Mouse (Mus musculus) limb, embryonic 13.5 days (tissue): ENCODE measurements around the gene Grb7. TPM values are rescaled to one million over a fixed set of nuclear protein-coding genes. Genes with fewer than 3 reads are reported as not detected.

Source experiments
- ATAC-seq: fragments of 200-750 bp; cut with Nextera tagmentation; 2 replicates; pipeline ENCODE4 v1.8.0; 2017; ENCODE audit warnings: low read depth, moderate number of reproducible peaks, moderate TSS enrichment; ENCODE audit not compliant: low FRiP score
- H3K27ac ChIP-seq: fragments of 300-500 bp; sonication (generic); 2 replicates; pipeline ENCODE4 v1.5.1; 2015; ENCODE audit warnings: inconsistent platforms, mild to moderate bottlenecking, moderate library complexity
- H3K27me3 ChIP-seq: fragments of 300-500 bp; sonication (generic); 2 replicates; pipeline ENCODE4 v1.6.1; 2015; ENCODE audit warnings: mild to moderate bottlenecking, inconsistent platforms
- H3K36me3 ChIP-seq: fragments of 300-500 bp; sonication (generic); 2 replicates; pipeline ENCODE4 v1.6.1; 2015; ENCODE audit warnings: inconsistent platforms, mild to moderate bottlenecking, moderate library complexity
- H3K4me1 ChIP-seq: fragments of 300-500 bp; sonication (generic); 2 replicates; pipeline ENCODE4 v1.6.1; 2015; ENCODE audit warnings: inconsistent platforms
- H3K4me2 ChIP-seq: fragments of 300-500 bp; sonication (generic); replicated peaks from 2 replicates; pipeline ENCODE4 v1.6.1; 2015; ENCODE audit warnings: inconsistent platforms, mild to moderate bottlenecking, moderate library complexity
- H3K4me3 ChIP-seq: fragments of 300-500 bp; sonication (generic); 2 replicates; pipeline ENCODE4 v1.5.1; 2015; ENCODE audit warnings: moderate library complexity, mild to moderate bottlenecking, inconsistent platforms
- H3K9ac ChIP-seq: fragments of 300-500 bp; sonication (generic); 2 replicates; pipeline ENCODE4 v1.6.1; 2015; ENCODE audit warnings: mild to moderate bottlenecking, inconsistent platforms
- H3K9me3 ChIP-seq: fragments of 300-500 bp; sonication (generic); 2 replicates; pipeline ENCODE4 v1.6.1; 2016; ENCODE audit warnings: inconsistent platforms
- WGBS: fragments of 180-500 bp; shearing (Covaris S2); methylation state at CpG from one replicate; pipeline ENCODE4 v1.1.7; 2015; 5-methylcytosine and 5-hydroxymethylcytosine counted together
- polyA plus RNA-seq: library from polyadenylated mRNA; unstranded; fragments of >200 nt; fragmentation: Nextera tagmentation; extraction: Ambion mirVana; gene quantifications from 2 replicates; pipeline ENCODE4 v1.2.1, GENCODE M21; 2015

Grb7 gene
- polyA plus RNA-seq, 1 experiment from 2014 or later, result 6.7 TPM

- no peak for ATAC-seq
- Histone ChIP-seq H3K27ac (no peak overlapping the region), H3K4me2 (peak overlapping the region; percentile 52), H3K4me3 (peak overlapping the region; percentile 32), H3K36me3 (no peaks in the 10 kb centered on the region), H3K4me1 (peaks cover 16% of the 10 kb centered on the region), H3K27me3 (peaks cover 51% of the 10 kb centered on the region), H3K9ac (peak overlapping the region; percentile 56; the same call in 1 of the 2 replicates), H3K9me3 (no peaks in the 10 kb centered on the region)
- WGBS, result 2% methylated on average over 32 of the region's 33 CpGs
Observed at GRCm38 (mm10) chr11:98446562-98447474, 624 bp downstream of the Grb7 start.

GRCm38 (mm10) chr11:98447475-98447834 lies 1.3 kb downstream of the Grb7 start:
- peaks cover 16% of the 10 kb centered on the region for H3K4me1 ChIP-seq
- WGBS, result 22% methylated on average over 7 of the region's 7 CpGs
- H3K9ac ChIP-seq, result peak overlapping the region; percentile 56; the same call in 1 of the 2 replicates
- ATAC-seq, result no peak
- no peaks in the 10 kb centered on the region for H3K9me3 ChIP-seq
- no peaks in the 10 kb centered on the region for H3K36me3 ChIP-seq
- peaks cover 51% of the 10 kb centered on the region for H3K27me3 ChIP-seq
- peak overlapping the region; percentile 32 for H3K4me3 ChIP-seq
- H3K27ac ChIP-seq, result no peak overlapping the region
- peak overlapping the region; percentile 52 for H3K4me2 ChIP-seq

- Histone ChIP-seq H3K27ac (no peak overlapping the region), H3K4me3 (peak overlapping the region; percentile 32), H3K4me2 (peak overlapping the region; percentile 52), H3K27me3 (peaks cover 51% of the 10 kb centered on the region), H3K9ac (no peak overlapping the region), H3K4me1 (peaks cover 16% of the 10 kb centered on the region), H3K36me3 (no peaks in the 10 kb centered on the region), H3K9me3 (no peaks in the 10 kb centered on the region)
- WGBS, result 47% methylated on average over 11 of the region's 13 CpGs
- no peak for ATAC-seq
Observed at GRCm38 (mm10) chr11:98448191-98448790, 2.1 kb downstream of the Grb7 start.

DNA sequence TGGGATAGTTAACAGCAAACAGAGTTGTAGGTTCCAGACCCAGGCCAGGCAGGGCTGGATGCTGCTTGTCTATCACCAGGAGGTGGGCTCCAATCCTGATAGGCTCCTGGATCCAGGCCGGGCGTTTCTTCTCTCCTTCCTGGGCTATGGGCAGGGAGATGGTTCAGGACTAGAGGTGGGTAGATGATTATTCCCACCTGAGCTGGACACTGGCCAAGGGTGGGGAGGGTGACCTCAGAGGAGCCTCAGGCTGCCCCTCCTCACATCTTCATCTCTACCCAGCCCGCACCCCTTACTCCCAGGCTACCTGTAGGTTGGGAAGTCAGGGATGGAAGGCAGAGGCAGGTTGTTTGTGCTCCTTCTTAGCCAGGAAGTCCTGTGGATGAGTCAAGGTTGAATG lies 3.2 kb downstream of the Grb7 start:
- Histone ChIP-seq H3K9me3 (no peaks in the 10 kb centered on the region), H3K27ac (no peak overlapping the region), H3K4me2 (no peak overlapping the region), H3K4me1 (peaks cover 16% of the 10 kb centered on the region), H3K9ac (peak overlapping the region; percentile 19; the same call in 1 of the 2 replicates), H3K36me3 (no peaks in the 10 kb centered on the region), H3K4me3 (no peak overlapping the region), H3K27me3 (peaks cover 51% of the 10 kb centered on the region)
- WGBS, result 83% methylated on average over 3 of the region's 3 CpGs
- ATAC-seq, result no peak

GRCm38 (mm10) chr11:98449921-98450771 lies 4.0 kb downstream of the Grb7 start:
- no peaks in the 10 kb centered on the region for H3K9me3 ChIP-seq
- peaks cover 16% of the 10 kb centered on the region for H3K4me1 ChIP-seq
- ATAC-seq, result no peak
- no peaks in the 10 kb centered on the region for H3K36me3 ChIP-seq
- H3K4me2 ChIP-seq, result no peak overlapping the region
- no peak overlapping the region for H3K27ac ChIP-seq
- 78% methylated on average over 20 of the region's 20 CpGs for WGBS
- peaks cover 50% of the 10 kb centered on the region for H3K27me3 ChIP-seq
- H3K4me3 ChIP-seq, result no peak overlapping the region
- peak overlapping the region; percentile 19; the same call in 1 of the 2 replicates for H3K9ac ChIP-seq

DNA sequence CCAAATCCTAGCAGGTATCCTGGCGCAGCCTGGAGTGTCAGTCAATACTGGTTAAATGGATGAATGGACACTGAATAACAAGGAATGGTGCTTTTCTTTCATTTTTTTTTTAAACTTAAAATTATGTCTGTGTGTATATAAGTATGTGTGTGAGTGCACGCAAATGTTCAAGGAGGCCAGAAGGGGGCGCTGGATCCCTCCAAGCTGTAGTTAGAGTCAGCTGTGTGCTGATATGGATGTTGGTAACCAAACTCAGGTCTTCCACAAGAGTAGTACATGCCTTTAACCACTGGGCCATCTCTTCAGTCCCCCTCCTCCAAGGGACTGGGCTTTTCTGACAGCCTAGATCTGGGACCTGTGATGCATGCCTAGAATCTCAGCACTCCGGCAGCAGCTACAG lies 9.3 kb downstream of the Grb7 start:
- H3K4me2 ChIP-seq, result no peak overlapping the region
- no peaks in the 10 kb centered on the region for H3K36me3 ChIP-seq
- H3K4me3 ChIP-seq, result no peak overlapping the region
- H3K9ac ChIP-seq, result no peak overlapping the region
- H3K9me3 ChIP-seq, result no peaks in the 10 kb centered on the region
- no peak overlapping the region for H3K27ac ChIP-seq
- H3K27me3 ChIP-seq, result peaks cover 32% of the 10 kb centered on the region
- 89% methylated on average over 4 of the region's 4 CpGs for WGBS
- peaks cover 18% of the 10 kb centered on the region for H3K4me1 ChIP-seq
- ATAC-seq, result no peak

DNA sequence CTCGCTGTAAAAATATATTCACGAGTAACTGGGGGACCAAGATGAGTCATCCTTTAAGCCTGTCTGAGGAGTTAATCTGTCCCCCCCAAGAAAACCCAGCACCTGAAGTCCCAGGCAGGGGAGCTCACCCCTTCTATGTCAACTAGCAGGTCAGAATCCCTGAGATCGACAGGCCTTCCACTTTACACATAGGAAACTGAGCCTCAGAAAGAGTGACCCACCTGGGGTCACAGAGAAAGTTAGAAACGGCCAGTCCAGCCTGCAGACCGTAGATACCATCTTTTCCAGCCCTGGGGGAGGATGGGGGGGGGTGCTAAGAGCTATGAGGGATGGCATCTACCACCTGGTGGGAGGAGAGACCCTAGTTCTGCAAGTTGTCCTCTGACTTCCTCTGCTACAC lies 10.4 kb downstream of the Grb7 start:
- Histone ChIP-seq H3K36me3 (no peaks in the 10 kb centered on the region), H3K27ac (no peak overlapping the region), H3K27me3 (peaks cover 32% of the 10 kb centered on the region), H3K4me2 (no peak overlapping the region; the same call in 1 of the 2 replicates), H3K9me3 (no peaks in the 10 kb centered on the region), H3K9ac (no peak overlapping the region), H3K4me3 (no peak overlapping the region), H3K4me1 (peaks cover 18% of the 10 kb centered on the region)
- no peak for ATAC-seq
- WGBS, result 80% methylated on average over 5 of the region's 5 CpGs

DNA sequence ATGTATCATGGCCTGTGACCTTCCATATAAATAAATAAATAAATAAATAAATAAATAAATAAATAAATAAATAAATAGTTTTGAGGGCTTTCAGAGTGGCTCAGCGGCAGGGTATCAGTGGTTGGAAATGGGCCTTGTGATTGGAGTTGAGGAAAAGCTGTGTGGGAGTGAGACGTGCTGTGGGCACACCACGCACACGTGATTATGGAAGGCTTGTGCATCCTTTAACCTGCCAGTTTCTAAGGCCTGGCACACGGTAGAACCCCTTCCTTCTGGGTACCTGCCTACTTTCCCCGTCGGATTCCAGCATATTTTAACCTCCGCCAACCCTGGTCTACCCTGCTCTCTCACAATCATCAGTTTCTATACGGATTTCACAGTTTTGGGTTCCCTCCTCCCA lies 10.8 kb downstream of the Grb7 start:
- peaks cover 18% of the 10 kb centered on the region for H3K4me1 ChIP-seq
- ATAC-seq, result 0 out of 2 replicates have a peak, but pooled peaks have one; percentile 16
- H3K36me3 ChIP-seq, result no peaks in the 10 kb centered on the region
- WGBS, result 29% methylated on average over 9 of the region's 9 CpGs
- peaks cover 36% of the 10 kb centered on the region for H3K27me3 ChIP-seq
- H3K9me3 ChIP-seq, result no peaks in the 10 kb centered on the region
- peak overlapping the region; percentile 66 for H3K4me3 ChIP-seq
- no peak overlapping the region for H3K27ac ChIP-seq
- peak overlapping the region; percentile 32 for H3K9ac ChIP-seq
- peak overlapping the region; percentile 80 for H3K4me2 ChIP-seq

- Histone ChIP-seq H3K4me1 (peaks cover 18% of the 10 kb centered on the region), H3K4me2 (peak overlapping the region; percentile 80)
Observed at GRCm38 (mm10) chr11:98457367-98458120, 11.3 kb downstream of the Grb7 start.

DNA sequence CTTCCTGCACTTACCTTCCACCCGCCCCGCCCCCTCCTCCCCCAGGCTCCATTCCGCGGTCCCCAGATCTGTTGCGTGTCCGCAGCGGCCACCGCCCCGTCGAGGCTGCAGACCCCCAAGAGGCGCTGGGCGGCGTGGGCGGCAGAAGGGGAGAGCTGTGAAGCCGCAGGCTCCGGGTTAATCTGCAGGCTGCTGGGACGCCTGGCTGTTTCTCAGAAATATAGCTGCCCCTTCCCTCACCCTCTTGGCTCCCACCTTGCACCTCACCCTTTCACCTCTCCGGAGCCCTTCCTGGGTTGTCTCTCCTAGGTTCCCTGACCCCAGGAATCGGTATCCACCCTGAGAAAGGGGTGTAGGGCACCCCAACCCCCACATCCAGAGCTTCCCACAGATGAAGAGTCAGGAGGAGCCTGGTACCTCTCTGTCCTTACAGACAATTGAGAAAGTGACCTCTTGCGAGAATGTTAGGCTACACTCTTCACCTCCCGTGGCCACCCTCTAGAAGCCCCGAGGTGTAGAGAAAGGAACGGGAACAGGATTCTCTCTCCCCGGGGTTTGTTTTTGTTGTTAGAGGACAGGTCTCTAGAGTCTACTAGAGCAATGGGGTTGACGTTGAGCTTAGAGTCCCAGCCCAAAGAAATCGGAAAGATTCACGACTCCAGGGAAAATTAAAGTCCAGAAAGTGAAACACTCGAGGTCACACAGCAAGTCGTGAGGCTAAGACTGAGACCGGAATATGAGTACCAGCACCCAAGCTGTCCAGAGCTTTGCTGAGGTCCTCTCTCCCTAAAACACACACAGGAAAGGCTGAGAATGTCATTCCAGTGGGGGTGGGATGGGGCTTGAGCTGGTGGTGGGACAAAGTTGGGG lies 12.2 kb downstream of the Grb7 start:
- peak; percentile 13 for ATAC-seq
- Histone ChIP-seq H3K4me3 (peak overlapping the region; percentile 66), H3K4me2 (peak overlapping the region; percentile 80), H3K36me3 (no peaks in the 10 kb centered on the region), H3K9me3 (no peaks in the 10 kb centered on the region), H3K4me1 (peaks cover 18% of the 10 kb centered on the region), H3K9ac (peak overlapping the region; percentile 73), H3K27me3 (peaks cover 42% of the 10 kb centered on the region), H3K27ac (no peak overlapping the region)
- 4% methylated on average over 19 of the region's 30 CpGs for WGBS

More at GRCm38 (mm10) chr11:98457367-98458120, 11.3 kb downstream of the Grb7 start:
- H3K9ac ChIP-seq, result peak overlapping the region; percentile 73
- H3K36me3 ChIP-seq, result no peaks in the 10 kb centered on the region
- under 1% methylated on average over 34 of the region's 64 CpGs for WGBS
- H3K27ac ChIP-seq, result no peak overlapping the region
- H3K9me3 ChIP-seq, result no peaks in the 10 kb centered on the region
- peaks cover 42% of the 10 kb centered on the region for H3K27me3 ChIP-seq
- peak; percentile 82 for ATAC-seq
- peak overlapping the region; percentile 66 for H3K4me3 ChIP-seq
